Mouse (Mus musculus): ENCODE results near the gene Frmd4b. TPM values are rescaled to one million over a fixed set of nuclear protein-coding genes. Genes with fewer than 3 reads are reported as not detected.

The Frmd4b gene
- polyA plus RNA-seq, 1 experiment, result 0.59 TPM

DNA sequence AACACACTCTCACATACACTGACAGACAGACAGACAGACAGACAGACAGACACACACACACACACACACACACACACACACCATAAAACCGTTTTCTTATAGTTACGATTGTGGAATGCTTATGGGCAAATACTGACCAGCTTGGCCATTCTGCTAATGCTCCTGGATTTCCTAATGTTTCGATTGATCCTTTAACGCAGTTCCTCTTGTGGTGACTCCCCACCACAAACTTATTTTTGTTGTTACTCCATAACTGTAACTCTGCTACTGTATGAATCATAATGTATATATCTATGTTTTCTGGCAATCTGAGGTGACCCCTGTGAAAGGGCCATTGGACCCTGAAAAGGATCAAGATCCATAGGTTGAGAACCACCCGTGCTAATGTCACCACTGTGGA lies 165.1 kb downstream of the Frmd4b start:
- Histone ChIP-seq H3K4me3 (no peak overlapping the region), H3K4me2 (ENCODE audit: low read depth) (no peak overlapping the region), H3K36me3 (ENCODE audit: control insufficient read depth, insufficient read depth) (no peaks in the 10 kb centered on the region), H3ac (ENCODE audit: control insufficient read depth, insufficient read length) (no peak overlapping the region), H3K79me2 (ENCODE audit: control insufficient read depth, insufficient read depth) (no peaks in the 10 kb centered on the region), H3K27me3 (ENCODE audit: control insufficient read depth, insufficient read depth, insufficient read length) (peaks cover 16% of the 10 kb centered on the region)
- TF ChIP-seq CEBPB (IDR thresholded peaks at IDR 0.05; ENCODE audit: insufficient read depth, poor library complexity, severe bottlenecking) (no peak), MYOG (IDR thresholded peaks at IDR 0.05; ENCODE audit: control insufficient read depth in 1 of 3, insufficient read depth in 1 of 3, insufficient read length in 2 of 3, low read depth in 2 of 3) (no peak), POLR2AphosphoS2 (IDR thresholded peaks at IDR 0.05; ENCODE audit: insufficient read length, low read depth) (no peak), MYOD1 (IDR thresholded peaks at IDR 0.05; ENCODE audit: control insufficient read depth in 1 of 3, insufficient read length in 2 of 3, low read depth in 2 of 3) (no peak), E2F4 (IDR thresholded peaks at IDR 0.05; ENCODE audit: insufficient read depth) (no peak), USF1 (IDR thresholded peaks at IDR 0.05; ENCODE audit: low read depth) (no peak), POLR2A (IDR thresholded peaks at IDR 0.05; ENCODE audit: insufficient read length, low read depth) (no peak), TCF3 (IDR thresholded peaks at IDR 0.05; ENCODE audit: insufficient read length, low read depth) (no peak)

DNA sequence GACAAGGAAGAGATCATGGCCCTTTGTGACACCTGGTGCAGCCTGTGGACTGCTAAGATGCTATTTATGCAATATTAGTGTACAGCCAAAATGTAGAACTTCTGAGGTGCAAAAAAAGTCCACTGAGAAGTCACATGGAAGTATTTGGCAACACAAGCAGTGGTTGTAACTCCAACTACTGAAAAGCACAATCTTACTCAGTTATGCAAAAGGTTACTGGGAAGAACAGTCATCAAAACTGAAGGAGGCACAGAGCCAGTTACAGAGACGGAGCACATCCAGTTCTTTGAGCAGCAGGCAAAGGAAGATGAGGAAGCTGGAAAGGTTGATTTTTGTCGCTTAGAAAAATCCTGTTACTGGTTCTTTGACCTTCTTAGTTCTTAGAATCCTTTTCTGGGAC lies 167.5 kb downstream of the Frmd4b start:
- Histone ChIP-seq H3K36me3 (ENCODE audit: control insufficient read depth, insufficient read depth) (no peaks in the 10 kb centered on the region), H3ac (ENCODE audit: control insufficient read depth, insufficient read length) (no peak overlapping the region), H3K4me2 (ENCODE audit: low read depth) (no peak overlapping the region), H3K27me3 (ENCODE audit: control insufficient read depth, insufficient read depth, insufficient read length) (no peaks in the 10 kb centered on the region), H3K79me2 (ENCODE audit: control insufficient read depth, insufficient read depth) (no peaks in the 10 kb centered on the region), H3K4me3 (no peak overlapping the region)
- TF ChIP-seq TCF3 (IDR thresholded peaks at IDR 0.05; ENCODE audit: insufficient read length, low read depth) (no peak), MAX (IDR thresholded peaks at IDR 0.05; ENCODE audit: low read depth) (no peak), MYOG (IDR thresholded peaks at IDR 0.05; ENCODE audit: control insufficient read depth in 1 of 3, insufficient read depth in 1 of 3, insufficient read length in 2 of 3, low read depth in 2 of 3) (no peak), CEBPB (IDR thresholded peaks at IDR 0.05; ENCODE audit: insufficient read depth, poor library complexity, severe bottlenecking) (no peak), POLR2AphosphoS2 (IDR thresholded peaks at IDR 0.05; ENCODE audit: insufficient read length, low read depth) (no peak), MYOD1 (IDR thresholded peaks at IDR 0.05; ENCODE audit: control insufficient read depth in 1 of 3, insufficient read length in 2 of 3, low read depth in 2 of 3) (no peak), SRF (IDR thresholded peaks at IDR 0.05; ENCODE audit: control insufficient read depth, insufficient read length, low read depth) (no peak), POLR2A (IDR thresholded peaks at IDR 0.05; ENCODE audit: insufficient read length, low read depth) (no peak), REST (IDR thresholded peaks at IDR 0.05; ENCODE audit: insufficient read depth, insufficient read length) (no peak), TCF12 (IDR thresholded peaks at IDR 0.05; ENCODE audit: insufficient read depth, poor library complexity, severe bottlenecking) (no peak), E2F4 (IDR thresholded peaks at IDR 0.05; ENCODE audit: insufficient read depth) (no peak)

DNA sequence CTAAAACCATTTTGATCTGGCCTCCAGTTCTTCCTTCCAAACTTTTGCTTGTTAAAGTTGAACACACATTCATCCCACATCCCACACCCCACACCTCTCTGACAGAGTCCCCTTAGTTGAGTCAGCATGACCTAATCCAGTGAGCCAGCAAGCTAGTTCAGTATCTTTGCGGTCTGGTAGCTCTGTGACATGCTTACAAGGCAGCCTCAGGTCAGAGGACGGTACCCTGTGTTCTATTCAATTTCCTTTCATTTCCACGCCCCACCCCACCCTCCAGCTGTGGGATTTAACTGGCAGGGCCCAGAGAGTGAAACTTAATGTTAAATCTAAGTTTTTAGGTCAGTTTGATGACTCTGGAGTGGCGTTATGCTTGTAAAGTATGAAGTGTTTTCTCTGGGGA lies 170.3 kb downstream of the Frmd4b start:
- no peak overlapping the region for H3ac ChIP-seq (ENCODE audit: control insufficient read depth, insufficient read length)
- no peaks in the 10 kb centered on the region for H3K27me3 ChIP-seq (ENCODE audit: control insufficient read depth, insufficient read depth, insufficient read length)
- H3K4me2 ChIP-seq (ENCODE audit: low read depth), result peak overlapping the region; percentile 16
- no peaks in the 10 kb centered on the region for H3K36me3 ChIP-seq (ENCODE audit: control insufficient read depth, insufficient read depth)
- no peak overlapping the region for H3K4me3 ChIP-seq
- H3K79me2 ChIP-seq (ENCODE audit: control insufficient read depth, insufficient read depth), result no peaks in the 10 kb centered on the region
- TF ChIP-seq POLR2A (IDR thresholded peaks at IDR 0.05; ENCODE audit: insufficient read length, low read depth) (no peak), E2F4 (IDR thresholded peaks at IDR 0.05; ENCODE audit: insufficient read depth) (no peak), MYOD1 (IDR thresholded peaks at IDR 0.05; ENCODE audit: control insufficient read depth in 1 of 3, insufficient read length in 2 of 3, low read depth in 2 of 3) (no peak), REST (IDR thresholded peaks at IDR 0.05; ENCODE audit: insufficient read depth, insufficient read length) (no peak), TCF12 (IDR thresholded peaks at IDR 0.05; ENCODE audit: insufficient read depth, poor library complexity, severe bottlenecking) (no peak), CEBPB (IDR thresholded peaks at IDR 0.05; ENCODE audit: insufficient read depth, poor library complexity, severe bottlenecking) (no peak), TCF3 (IDR thresholded peaks at IDR 0.05; ENCODE audit: insufficient read length, low read depth) (no peak), POLR2AphosphoS2 (IDR thresholded peaks at IDR 0.05; ENCODE audit: insufficient read length, low read depth) (no peak), SRF (IDR thresholded peaks at IDR 0.05; ENCODE audit: control insufficient read depth, insufficient read length, low read depth) (no peak)

DNA sequence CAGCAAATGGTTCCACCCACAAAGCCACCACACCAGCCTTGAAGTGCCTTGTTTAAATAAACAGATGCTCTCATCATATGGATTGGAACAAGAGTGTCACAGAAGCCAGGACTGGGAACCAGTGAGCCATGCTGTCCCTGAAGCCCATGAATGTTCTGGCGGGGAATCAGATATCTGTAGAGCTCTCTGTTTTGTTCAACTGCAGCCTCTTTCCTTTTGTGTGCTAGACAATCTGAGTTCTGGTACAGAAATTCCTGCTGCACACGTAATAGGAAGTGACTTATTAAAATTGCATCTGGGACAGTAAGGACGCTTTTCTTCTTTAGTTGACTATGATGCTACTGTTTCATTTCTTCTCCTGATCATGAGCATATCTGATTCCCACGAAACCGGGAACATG lies 173.2 kb downstream of the Frmd4b start:
- no peak overlapping the region for H3K4me3 ChIP-seq
- no peak overlapping the region for H3K4me2 ChIP-seq (ENCODE audit: low read depth)
- H3K36me3 ChIP-seq (ENCODE audit: control insufficient read depth, insufficient read depth), result no peaks in the 10 kb centered on the region
- H3ac ChIP-seq (ENCODE audit: control insufficient read depth, insufficient read length), result no peak overlapping the region
- TF ChIP-seq TCF3 (IDR thresholded peaks at IDR 0.05; ENCODE audit: insufficient read length, low read depth) (no peak), TCF12 (IDR thresholded peaks at IDR 0.05; ENCODE audit: insufficient read depth, poor library complexity, severe bottlenecking) (no peak), REST (IDR thresholded peaks at IDR 0.05; ENCODE audit: insufficient read depth, insufficient read length) (no peak), CEBPB (IDR thresholded peaks at IDR 0.05; ENCODE audit: insufficient read depth, poor library complexity, severe bottlenecking) (no peak), USF1 (IDR thresholded peaks at IDR 0.05; ENCODE audit: low read depth) (no peak), POLR2A (IDR thresholded peaks at IDR 0.05; ENCODE audit: insufficient read length, low read depth) (no peak), E2F4 (IDR thresholded peaks at IDR 0.05; ENCODE audit: insufficient read depth) (no peak), MYOG (IDR thresholded peaks at IDR 0.05; ENCODE audit: control insufficient read depth in 1 of 3, insufficient read depth in 1 of 3, insufficient read length in 2 of 3, low read depth in 2 of 3) (no peak), POLR2AphosphoS2 (IDR thresholded peaks at IDR 0.05; ENCODE audit: insufficient read length, low read depth) (no peak), SRF (IDR thresholded peaks at IDR 0.05; ENCODE audit: control insufficient read depth, insufficient read length, low read depth) (no peak), MAX (IDR thresholded peaks at IDR 0.05; ENCODE audit: low read depth) (no peak), MYOD1 (IDR thresholded peaks at IDR 0.05; ENCODE audit: control insufficient read depth in 1 of 3, insufficient read length in 2 of 3, low read depth in 2 of 3) (no peak)
- no peaks in the 10 kb centered on the region for H3K27me3 ChIP-seq (ENCODE audit: control insufficient read depth, insufficient read depth, insufficient read length)
- no peaks in the 10 kb centered on the region for H3K79me2 ChIP-seq (ENCODE audit: control insufficient read depth, insufficient read depth)

DNA sequence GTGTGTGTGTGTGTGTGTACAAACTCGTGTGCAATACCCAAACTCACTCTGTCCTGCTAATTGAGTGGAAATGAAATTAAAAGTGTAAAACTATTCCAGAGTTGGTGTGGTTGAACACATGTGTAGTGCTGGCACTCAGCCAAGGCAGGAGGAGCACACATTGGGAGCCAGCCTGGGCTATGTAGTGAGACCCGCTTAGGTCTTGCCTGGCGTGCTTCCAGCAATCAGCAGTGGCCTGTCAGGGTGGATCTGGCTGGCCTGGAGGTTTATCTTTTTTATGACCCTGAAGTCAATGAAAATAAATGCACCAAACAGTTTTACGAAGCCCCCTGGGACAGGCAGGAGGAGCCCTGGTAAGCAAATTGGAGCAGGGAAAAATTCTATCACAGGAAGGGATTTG lies 173.8 kb downstream of the Frmd4b start:
- no peak overlapping the region for H3ac ChIP-seq (ENCODE audit: control insufficient read depth, insufficient read length)
- no peak for TF ChIP-seq USF1 (IDR thresholded peaks at IDR 0.05; ENCODE audit: low read depth)
- no peak for TF ChIP-seq TCF12 (IDR thresholded peaks at IDR 0.05; ENCODE audit: insufficient read depth, poor library complexity, severe bottlenecking)
- TF ChIP-seq E2F4 (IDR thresholded peaks at IDR 0.05; ENCODE audit: insufficient read depth), result no peak
- TF ChIP-seq MAX (IDR thresholded peaks at IDR 0.05; ENCODE audit: low read depth), result no peak
- TF ChIP-seq TCF3 (IDR thresholded peaks at IDR 0.05; ENCODE audit: insufficient read length, low read depth), result no peak
- TF ChIP-seq MYOG (IDR thresholded peaks at IDR 0.05; ENCODE audit: control insufficient read depth in 1 of 3, insufficient read depth in 1 of 3, insufficient read length in 2 of 3, low read depth in 2 of 3), result no peak
- TF ChIP-seq POLR2AphosphoS2 (IDR thresholded peaks at IDR 0.05; ENCODE audit: insufficient read length, low read depth), result no peak
- no peak for TF ChIP-seq MYOD1 (IDR thresholded peaks at IDR 0.05; ENCODE audit: control insufficient read depth in 1 of 3, insufficient read length in 2 of 3, low read depth in 2 of 3)
- no peak for TF ChIP-seq CEBPB (IDR thresholded peaks at IDR 0.05; ENCODE audit: insufficient read depth, poor library complexity, severe bottlenecking)
- TF ChIP-seq POLR2A (IDR thresholded peaks at IDR 0.05; ENCODE audit: insufficient read length, low read depth), result no peak
- TF ChIP-seq REST (IDR thresholded peaks at IDR 0.05; ENCODE audit: insufficient read depth, insufficient read length), result no peak
- TF ChIP-seq SRF (IDR thresholded peaks at IDR 0.05; ENCODE audit: control insufficient read depth, insufficient read length, low read depth), result no peak
- H3K79me2 ChIP-seq (ENCODE audit: control insufficient read depth, insufficient read depth), result no peaks in the 10 kb centered on the region
- no peak overlapping the region for H3K4me2 ChIP-seq (ENCODE audit: low read depth)
- no peaks in the 10 kb centered on the region for H3K27me3 ChIP-seq (ENCODE audit: control insufficient read depth, insufficient read depth, insufficient read length)
- no peak overlapping the region for H3K4me3 ChIP-seq
- H3K36me3 ChIP-seq (ENCODE audit: control insufficient read depth, insufficient read depth), result no peaks in the 10 kb centered on the region
